Mouse (Mus musculus) heart, adult 11 months (tissue): ENCODE measurements around the gene Arglu1.

Experiments
- DNase-seq: peaks from one replicate; pipeline ENCODE4 v3.0.0; 2022

Arglu1 gene

DNA sequence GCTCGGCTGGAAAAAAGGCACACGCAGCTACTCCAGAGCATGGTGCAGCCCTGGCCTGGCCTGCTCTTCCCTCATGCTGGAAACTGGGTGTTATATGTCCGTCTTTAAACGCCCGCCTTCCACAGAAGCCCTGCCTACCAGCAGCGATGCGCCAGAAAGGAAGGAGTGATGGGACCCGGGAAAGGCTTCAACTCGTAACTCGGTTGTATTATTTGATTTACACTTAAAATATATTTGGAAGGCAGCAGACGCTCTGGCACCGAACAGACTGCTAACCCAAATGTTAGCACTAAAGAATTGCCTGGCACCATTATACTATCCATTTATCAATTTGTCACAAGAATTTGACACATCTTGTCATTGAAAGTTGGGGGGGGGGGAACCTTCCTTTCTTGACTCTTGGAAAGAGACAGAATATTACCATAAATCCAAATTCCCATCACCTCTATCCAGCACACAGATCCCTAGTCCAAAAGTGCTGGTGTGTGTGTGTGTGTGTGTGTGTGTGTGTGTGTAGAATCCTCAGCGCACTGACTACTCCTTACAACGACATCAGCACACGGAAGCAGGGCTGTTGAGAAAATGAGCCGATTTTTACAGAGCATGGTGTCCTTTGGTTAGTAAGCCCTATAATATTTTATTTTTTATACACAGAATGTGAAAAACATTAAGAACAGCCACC lies 68.9 kb downstream of the Arglu1 start:
- DNase-seq: peak; percentile 75

DNA sequence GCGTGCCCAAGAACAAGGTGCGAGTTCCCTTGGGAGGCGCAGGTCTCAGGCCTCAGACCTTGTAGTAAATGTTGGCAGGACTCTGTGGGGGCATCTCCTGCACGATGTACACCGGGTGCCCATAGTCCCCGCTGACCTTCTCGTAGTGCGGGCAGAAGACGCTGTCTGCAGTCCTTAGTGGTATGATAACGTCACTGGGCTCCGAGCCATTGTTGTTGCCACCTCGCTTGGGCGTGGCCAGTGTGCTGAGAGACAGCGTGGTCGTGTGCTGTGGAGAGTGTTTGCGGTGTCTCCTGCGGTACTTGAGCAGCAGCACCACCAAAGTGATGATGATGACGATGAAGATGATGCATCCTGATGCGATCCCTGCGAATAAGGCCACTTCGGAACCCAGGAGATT lies 69.8 kb downstream of the Arglu1 start:
- peak; percentile 83 for DNase-seq

DNA sequence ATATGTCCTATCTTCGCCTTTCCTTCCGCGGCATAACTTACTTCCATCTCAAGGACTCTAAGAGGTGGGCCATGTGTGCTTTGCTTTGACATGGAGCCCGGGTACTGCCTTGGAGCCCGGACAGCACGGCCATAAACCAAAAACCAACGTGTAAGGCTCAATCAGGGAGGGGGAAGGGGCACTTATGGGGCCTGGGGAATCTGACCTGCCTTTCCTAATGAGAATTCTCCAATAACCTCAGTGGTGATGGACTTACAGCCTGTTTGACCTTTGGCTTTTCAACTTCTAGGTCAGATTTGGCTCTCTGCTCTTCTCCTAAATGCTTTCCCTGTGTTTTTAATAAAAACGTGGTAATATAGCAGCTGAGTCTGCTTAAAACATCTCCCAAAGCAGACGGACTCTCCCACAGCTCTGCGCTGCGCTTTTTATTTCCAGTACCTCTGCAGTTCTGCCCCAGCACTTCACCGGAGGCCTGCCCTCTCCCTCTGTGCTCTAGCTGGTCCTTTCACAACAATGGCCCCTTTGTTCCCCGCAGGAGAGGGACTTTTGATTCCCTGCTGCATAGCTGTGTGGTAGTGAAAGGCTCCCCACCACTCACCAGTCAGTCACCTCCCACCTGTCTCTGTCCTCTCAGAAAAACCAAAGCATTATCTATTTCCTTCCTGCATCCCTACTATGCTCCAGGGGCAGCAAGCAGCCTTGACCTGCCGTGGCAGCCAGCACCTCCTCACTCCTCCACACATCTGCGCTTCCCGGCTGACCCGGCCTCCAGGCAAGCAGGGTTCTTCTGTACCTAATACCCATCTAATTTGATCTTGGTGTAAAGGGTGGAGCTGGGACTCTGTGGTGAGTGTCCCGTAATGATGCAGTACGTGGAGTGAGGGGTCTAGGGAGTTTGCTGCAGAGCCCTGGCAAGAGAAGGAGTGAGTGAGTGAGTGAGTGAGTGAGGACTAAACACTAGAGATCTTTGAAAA lies 70.8 kb downstream of the Arglu1 start:
- DNase-seq: peak; percentile 77
